Mouse (Mus musculus): ENCODE results near the gene Trmt11. TPM values are rescaled to one million over a fixed set of nuclear protein-coding genes. Genes with fewer than 3 reads are reported as not detected.
"Not testable (repeated sequence)": the region's sequence is repeated elsewhere in the genome, so short reads cannot be mapped to it uniquely, and the experiment has no call there.

The Trmt11 gene
- polyA plus RNA-seq, 1 experiment, result 6.6 TPM

DNA sequence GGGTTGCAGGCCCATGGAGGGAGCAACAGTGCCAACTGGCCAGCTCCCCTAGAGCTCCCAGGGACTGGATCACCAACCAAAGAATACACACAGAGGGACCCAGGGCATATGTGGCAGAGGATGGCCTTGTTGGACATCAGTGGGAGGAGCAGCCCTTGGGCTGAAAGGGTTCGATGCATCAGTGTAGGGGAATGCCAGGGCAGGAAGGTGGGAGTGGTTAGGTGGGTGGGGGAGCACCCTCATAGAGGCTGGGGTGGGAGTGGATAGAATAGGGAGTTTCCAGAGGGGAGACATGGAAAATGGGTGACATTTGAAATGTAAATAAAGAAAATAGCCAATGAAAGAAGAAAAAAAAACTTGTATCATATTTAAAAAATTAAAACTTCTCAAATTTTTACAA, 97.8 kb downstream of the Trmt11 start:
- no peak for DNase-seq (ENCODE audit: low read depth)
- TF ChIP-seq POLR2A (IDR thresholded peaks at IDR 0.05; ENCODE audit: borderline replicate concordance, extremely low read depth, insufficient read depth, insufficient read length, poor library complexity, severe bottlenecking) (no peak), CTCF (IDR thresholded peaks at IDR 0.05; ENCODE audit: borderline replicate concordance, extremely low read depth, insufficient read depth, insufficient read length) (no peak)

DNA sequence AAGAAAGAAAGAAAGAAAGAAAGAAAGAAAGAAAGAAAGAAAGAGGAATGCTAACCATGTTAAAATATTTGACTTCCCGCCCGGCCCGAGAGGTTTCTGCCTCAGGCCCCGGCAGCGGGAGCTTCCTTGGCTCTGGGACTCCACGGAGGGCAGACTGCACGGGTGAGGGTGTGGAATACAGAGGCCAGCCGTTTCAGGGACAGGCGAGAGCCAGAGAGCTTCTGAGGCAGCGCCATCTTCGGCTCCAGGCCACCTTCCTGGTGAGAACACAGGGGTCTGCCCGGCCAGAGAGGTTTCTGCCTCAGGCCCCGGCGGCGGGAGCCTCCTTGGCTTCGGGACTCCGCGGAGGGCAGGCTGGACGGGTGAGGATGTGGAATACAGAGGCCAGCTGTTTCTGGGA, 102.3 kb downstream of the Trmt11 start:
- DNase-seq (ENCODE audit: low read depth), result not testable (repeated sequence)

Other genes with a start within 250 kb of the Trmt11 start
- 8.7 and 10.4 TPM in 2 replicates for gene Hint3, start 28.9 kb upstream of the Trmt11 start, polyA plus RNA-seq (2012; rRNA removed)
- 12.3 and 17.2 TPM in 2 replicates for gene Ncoa7, start 202.6 kb upstream of the Trmt11 start, polyA plus RNA-seq (2012; rRNA removed)
- 8.5 and 11.2 TPM in 2 replicates for gene Hey2, start 242.1 kb upstream of the Trmt11 start, polyA plus RNA-seq (2012; rRNA removed)

All from brain, embryonic 14.5 days (tissue).